Mouse (Mus musculus) myocyte (in vitro differentiated cells): ENCODE measurements around the gene H2afy. TPM values are rescaled to one million over a fixed set of nuclear protein-coding genes. Genes with fewer than 3 reads are reported as not detected.

ENCODE experiments used
- H3K27me3 ChIP-seq: one replicate; pipeline ENCODE4 v1.6.1; 2011; ENCODE audit not compliant: control insufficient read depth, insufficient read depth, insufficient read length
- H3K36me3 ChIP-seq: one replicate; pipeline ENCODE4 v1.6.1; 2011; ENCODE audit not compliant: control insufficient read depth, insufficient read depth
- H3K4me2 ChIP-seq: one replicate; pipeline ENCODE4 v1.6.1; 2011; ENCODE audit warnings: low read depth, control low read depth
- H3K4me3 ChIP-seq: one replicate; pipeline ENCODE4 v1.5.1; 2011; ENCODE audit warnings: mild to moderate bottlenecking, control low read depth, moderate library complexity
- H3K79me2 ChIP-seq: one replicate; pipeline ENCODE4 v1.6.1; 2011; ENCODE audit not compliant: control insufficient read depth, insufficient read depth
- H3ac ChIP-seq: one replicate; pipeline ENCODE4 v1.6.1; 2011; ENCODE audit not compliant: control insufficient read depth, insufficient read length
- CEBPB ChIP-seq: IDR thresholded peaks from 2 replicates; pipeline ENCODE4 v1.6.1; 2011; ENCODE audit warnings: mild to moderate bottlenecking, moderate library complexity; ENCODE audit not compliant: poor library complexity, insufficient read depth, severe bottlenecking
- E2F4 ChIP-seq: IDR thresholded peaks from one replicate; pipeline ENCODE4 v1.6.1; 2011; ENCODE audit warnings: mild to moderate bottlenecking, control low read depth, moderate library complexity; ENCODE audit not compliant: insufficient read depth
- MAX ChIP-seq: IDR thresholded peaks from one replicate; pipeline ENCODE4 v1.6.1; 2011; ENCODE audit warnings: low read depth, mild to moderate bottlenecking, control low read depth
- MYOD1 ChIP-seq, 3 experiments: IDR thresholded peaks; one replicate each; pipeline ENCODE4 v1.6.1; 2011; ENCODE audit warnings: control low read depth in 2 of 3, low read depth in 2 of 3, mild to moderate bottlenecking in 2 of 3, moderate library complexity in 1 of 3; ENCODE audit not compliant: insufficient read length in 2 of 3, control insufficient read depth in 1 of 3
- MYOG ChIP-seq, 3 experiments: IDR thresholded peaks; one replicate each; pipeline ENCODE4 v1.6.1; 2011; ENCODE audit warnings: control low read depth in 2 of 3, low read depth in 2 of 3, mild to moderate bottlenecking in 2 of 3; ENCODE audit not compliant: insufficient read length in 2 of 3, control insufficient read depth in 1 of 3, insufficient read depth in 1 of 3
- POLR2A ChIP-seq: IDR thresholded peaks from one replicate; pipeline ENCODE4 v1.6.1; 2011; ENCODE audit warnings: low read depth, mild to moderate bottlenecking, control low read depth, moderate library complexity; ENCODE audit not compliant: insufficient read length
- POLR2AphosphoS2 ChIP-seq: IDR thresholded peaks from one replicate; pipeline ENCODE4 v1.6.1; 2011; ENCODE audit warnings: low read depth, control low read depth; ENCODE audit not compliant: insufficient read length
- REST ChIP-seq: IDR thresholded peaks from one replicate; pipeline ENCODE4 v1.6.1; 2011; ENCODE audit warnings: mild to moderate bottlenecking, control low read depth, moderate library complexity; ENCODE audit not compliant: insufficient read depth, insufficient read length
- SRF ChIP-seq: IDR thresholded peaks from one replicate; pipeline ENCODE4 v1.6.1; 2011; ENCODE audit warnings: low read depth; ENCODE audit not compliant: control insufficient read depth, insufficient read length
- TCF12 ChIP-seq: IDR thresholded peaks from one replicate; pipeline ENCODE4 v1.6.1; 2011; ENCODE audit warnings: mild to moderate bottlenecking, control low read depth; ENCODE audit not compliant: poor library complexity, insufficient read depth, severe bottlenecking
- TCF3 ChIP-seq: IDR thresholded peaks from one replicate; pipeline ENCODE4 v1.6.1; 2011; ENCODE audit warnings: low read depth, control low read depth; ENCODE audit not compliant: insufficient read length
- USF1 ChIP-seq: IDR thresholded peaks from one replicate; pipeline ENCODE4 v1.6.1; 2011; ENCODE audit warnings: low read depth, mild to moderate bottlenecking, control low read depth, moderate library complexity
- polyA plus RNA-seq: library from polyadenylated mRNA; unstranded; fragments of >200 nt; fragmentation: generic; extraction: Trizol; gene quantifications from one replicate; pipeline ENCODE4 v1.2.1, GENCODE M21; 2012; ENCODE audit warnings: missing spikeins

Gene H2afy
- polyA plus RNA-seq, 1 experiment = 62.8 TPM

GRCm38 (mm10) chr13:56088602-56089001 lies 47.6 kb downstream of the H2afy start:
- Histone ChIP-seq H3K36me3 (peaks cover 6% of the 10 kb centered on the region), H3K27me3 (no peaks in the 10 kb centered on the region), H3K4me3 (no peak overlapping the region), H3K79me2 (no peaks in the 10 kb centered on the region), H3K4me2 (no peak overlapping the region), H3ac (no peak overlapping the region)
- TF ChIP-seq USF1 (no peak), TCF3 (no peak), POLR2AphosphoS2 (no peak), MAX (no peak), E2F4 (no peak), REST (no peak), CEBPB (no peak), MYOG (IDR thresholded peaks at IDR 0.05; ENCODE audit: control insufficient read depth in 1 of 3, insufficient read depth in 1 of 3, insufficient read length in 2 of 3, low read depth in 2 of 3) (no peak), POLR2A (no peak), TCF12 (no peak), MYOD1 (IDR thresholded peaks at IDR 0.05; ENCODE audit: control insufficient read depth in 1 of 3, insufficient read length in 2 of 3, low read depth in 2 of 3) (no peak)

GRCm38 (mm10) chr13:56087936-56088335 lies 48.2 kb downstream of the H2afy start:
- H3K79me2 ChIP-seq = no peaks in the 10 kb centered on the region
- H3K27me3 ChIP-seq = no peaks in the 10 kb centered on the region
- peak; percentile 25 for TF ChIP-seq POLR2AphosphoS2
- TF ChIP-seq USF1 = no peak
- peaks cover 6% of the 10 kb centered on the region for H3K36me3 ChIP-seq
- no peak overlapping the region for H3K4me3 ChIP-seq
- H3ac ChIP-seq = no peak overlapping the region
- H3K4me2 ChIP-seq = no peak overlapping the region

GRCm38 (mm10) chr13:56084146-56084905 lies 51.8 kb downstream of the H2afy start:
- Histone ChIP-seq H3K79me2 (no peaks in the 10 kb centered on the region), H3K36me3 (peaks cover 14% of the 10 kb centered on the region), H3K27me3 (no peaks in the 10 kb centered on the region), H3ac (no peak overlapping the region), H3K4me3 (no peak overlapping the region), H3K4me2 (no peak overlapping the region)
- TF ChIP-seq SRF (no peak), POLR2A (no peak), POLR2AphosphoS2 (no peak), USF1 (no peak), MYOG (IDR thresholded peaks at IDR 0.05; ENCODE audit: control insufficient read depth in 1 of 3, insufficient read depth in 1 of 3, insufficient read length in 2 of 3, low read depth in 2 of 3) (no peak), E2F4 (no peak), CEBPB (no peak), TCF3 (no peak), MYOD1 (IDR thresholded peaks at IDR 0.05; ENCODE audit: control insufficient read depth in 1 of 3, insufficient read length in 2 of 3, low read depth in 2 of 3) (no peak), TCF12 (no peak), REST (no peak), MAX (no peak)

- Histone ChIP-seq H3ac (no peak overlapping the region), H3K4me3 (no peak overlapping the region), H3K79me2 (no peaks in the 10 kb centered on the region), H3K27me3 (no peaks in the 10 kb centered on the region), H3K4me2 (no peak overlapping the region), H3K36me3 (peaks cover 8% of the 10 kb centered on the region)
- no peak for TF ChIP-seq TCF12
- TF ChIP-seq TCF3 = no peak
- no peak for TF ChIP-seq SRF
- no peak for TF ChIP-seq MYOD1 (IDR thresholded peaks at IDR 0.05; ENCODE audit: control insufficient read depth in 1 of 3, insufficient read length in 2 of 3, low read depth in 2 of 3)
- TF ChIP-seq USF1 = no peak
- TF ChIP-seq POLR2AphosphoS2 = no peak
- TF ChIP-seq POLR2A = no peak
- no peak for TF ChIP-seq CEBPB
- TF ChIP-seq E2F4 = no peak
- no peak for TF ChIP-seq MAX
Measured at GRCm38 (mm10) chr13:56081656-56082055, 54.5 kb downstream of the H2afy start.

DNA sequence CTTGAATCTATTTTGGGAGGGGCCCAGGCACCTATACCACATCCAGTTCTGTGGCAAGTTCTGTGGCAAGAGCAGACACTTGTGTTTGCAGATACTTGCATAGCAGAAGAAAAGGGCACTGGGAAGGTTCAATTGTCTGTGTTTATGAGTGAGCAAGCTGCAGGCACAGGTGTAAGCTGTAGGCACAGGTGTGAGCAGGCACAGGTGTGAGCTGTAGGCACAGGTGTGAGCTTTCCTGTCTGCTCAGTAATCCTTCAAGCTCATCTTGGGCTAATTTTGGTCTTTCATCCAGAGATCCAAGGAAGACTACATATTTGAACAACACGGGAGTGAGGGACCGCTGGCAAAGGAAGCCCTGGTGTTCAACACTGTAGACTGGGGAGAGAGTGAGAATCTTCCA lies 56.5 kb downstream of the H2afy start:
- TF ChIP-seq SRF (no peak), POLR2AphosphoS2 (no peak), E2F4 (no peak), TCF3 (peak; percentile 17), CEBPB (no peak), TCF12 (no peak), MAX (no peak), USF1 (no peak), POLR2A (no peak), REST (no peak), MYOD1 (IDR thresholded peaks at IDR 0.05; ENCODE audit: control insufficient read depth in 1 of 3, insufficient read length in 2 of 3, low read depth in 2 of 3) (peak in 2 of 3 experiments; percentile 57 to 68), MYOG (IDR thresholded peaks at IDR 0.05; ENCODE audit: control insufficient read depth in 1 of 3, insufficient read depth in 1 of 3, insufficient read length in 2 of 3, low read depth in 2 of 3) (peak in 1 of 3 experiments; percentile 74)
- Histone ChIP-seq H3ac (no peak overlapping the region), H3K4me3 (no peak overlapping the region), H3K79me2 (no peaks in the 10 kb centered on the region), H3K27me3 (no peaks in the 10 kb centered on the region), H3K4me2 (no peak overlapping the region), H3K36me3 (peaks cover 8% of the 10 kb centered on the region)
